ENCODE assay signal across 26 mouse cellular contexts in genomic region chr6:121522106-121522705, GRCm38 (mm10). TPM values are rescaled to one million over a fixed set of nuclear protein-coding genes. Genes with fewer than 3 reads are reported as not detected.
DNase-seq lines count a peak whose midpoint lies in the region.
"Had no signal": no experiment of that assay in that cellular context is flagged by ENCODE, and none has a peak within 500 bp of the region (broad histone marks: within the 10 kb centered on the region; RNA-seq: fewer than 3 reads in every experiment).

No protein-coding gene starts in this region.

- H3K9me3 ChIP-seq in heart, embryonic 10.5 days = no peaks in the 10 kb centered on the region
- H3K9me3 ChIP-seq: embryonic facial prominence, embryonic 12.5 days; embryonic facial prominence, embryonic 15.5 days; forebrain, embryonic 12.5 days; heart, embryonic 12.5 days; heart, embryonic 15.5 days; hindbrain, embryonic 12.5 days; hindbrain, embryonic 15.5 days had no signal

- no peak overlapping the region for H3K4me3 ChIP-seq in heart, embryonic 10.5 days
- H3K4me3 ChIP-seq: embryonic facial prominence, embryonic 12.5 days; embryonic facial prominence, embryonic 15.5 days; forebrain, embryonic 12.5 days; heart, embryonic 12.5 days; heart, embryonic 15.5 days; hindbrain, embryonic 12.5 days; hindbrain, embryonic 15.5 days had no signal

- no peak overlapping the region for H3K27ac ChIP-seq in heart, embryonic 10.5 days
- H3K27ac ChIP-seq: embryonic facial prominence, embryonic 12.5 days; embryonic facial prominence, embryonic 15.5 days; forebrain, embryonic 12.5 days; heart, embryonic 15.5 days; hindbrain, embryonic 12.5 days; hindbrain, embryonic 15.5 days had no signal

- peaks cover 8% of the 10 kb centered on the region; the same call in 1 of the 2 replicates for H3K4me1 ChIP-seq in heart, embryonic 10.5 days
- H3K4me1 ChIP-seq: embryonic facial prominence, embryonic 12.5 days; embryonic facial prominence, embryonic 15.5 days had no signal

- 67% methylated on average over 5 of the region's 5 CpGs for WGBS in heart, embryonic 10.5 days

- H3K27me3 ChIP-seq in heart, embryonic 10.5 days (ENCODE audit: insufficient read depth, poor library complexity, severe bottlenecking) = 0 out of 2 replicates have a peak, but pooled peaks cover 6% of the 10 kb centered on the region
- H3K27me3 ChIP-seq: embryonic facial prominence, embryonic 12.5 days; embryonic facial prominence, embryonic 15.5 days; heart, embryonic 15.5 days; hindbrain, embryonic 15.5 days had no signal

- no peaks in the 10 kb centered on the region for H3K36me3 ChIP-seq in heart, embryonic 10.5 days
- H3K36me3 ChIP-seq: embryonic facial prominence, embryonic 12.5 days; embryonic facial prominence, embryonic 15.5 days; forebrain, embryonic 12.5 days; heart, embryonic 12.5 days; heart, embryonic 15.5 days; hindbrain, embryonic 12.5 days; hindbrain, embryonic 15.5 days had no signal

- intact Hi-C loops in heart, postnatal 14 days (cut with DNase I) = no loop called here
- intact Hi-C loops in left cerebral cortex, postnatal 14 days (cut with DNase I) = no loop called here

- DNase-seq in heart, embryonic 10.5 days (ENCODE audit: low spot score) = peak; percentile 56
- no peak for DNase-seq in heart, postnatal 14 days
- peak; percentile 14 for DNase-seq in testis, postnatal 10 days (ENCODE audit: low spot score)
- no peak for DNase-seq in testis, postnatal 14 days (ENCODE audit: low spot score)
- peak; percentile 67 for DNase-seq in brain, adult 2 months (ENCODE audit: low read depth, low spot score)
- DNase-seq in left cerebral cortex, postnatal 14 days (ENCODE audit: low spot score in 2 of 2) = no peak
- DNase-seq: adrenal gland, adult 8-10 months; adrenal gland, postnatal 25 days; cerebellum, adult 2 months; cerebellum, adult 9-11 months; cerebellum, postnatal 25 days; gastrocnemius, postnatal 10 days; gastrocnemius, postnatal 36 days; heart, postnatal 10 days had no signal

RNA-seq across cellular contexts. Expression of gene Iqsec3, which starts 48.7 kb away (rescaled TPM):
- polyA plus RNA-seq in heart, embryonic 10.5 days (2016; fragmentation: Nextera tagmentation; extraction: Ambion mirVana) = 0.03 TPM in 1 of 2 replicates, not detected in the other
- total RNA-seq in heart, postnatal 14 days (2021) = under 1 TPM; 0.78 to 0.84 TPM
- total RNA-seq in left cerebral cortex, postnatal 14 days (2021) = 10 to 100 TPM; 70.3 to 71.7 TPM
- total RNA-seq: common myeloid progenitor, adult 5-6 weeks; granulocyte monocyte progenitor cell, adult 5-6 weeks; hematopoietic stem cell, adult 5-6 weeks had no signal
- polyA plus RNA-seq: activated CD4-positive, CD25-positive, alpha-beta regulatory T cell, adult 4 months; CD4-positive, CD25-positive, alpha-beta regulatory T cell, adult 4 months; heart, embryonic 12.5 days; heart, embryonic 15.5 days had no signal

Comparison
In these comparisons a context has a peak if more than half of its experiments do, and no peak if none do; other contexts are left out.
1. DNase-seq: peak in heart, embryonic 10.5 days (single experiment), testis, postnatal 10 days (single experiment) and brain, adult 2 months (single experiment); none in heart, postnatal 14 days (0 of 2), testis, postnatal 14 days (single experiment) and left cerebral cortex, postnatal 14 days (0 of 2).
2. RNA of gene Iqsec3, which starts 48.7 kb away (total RNA-seq): 70.3 to 71.7 TPM in left cerebral cortex, postnatal 14 days; 0.78 to 0.84 TPM in heart, postnatal 14 days; every median in the first group is over 10 times any median in the second.